Mouse (Mus musculus) limb, embryonic 14.5 days (tissue): ENCODE results near the gene Msmb. TPM values are rescaled to one million over a fixed set of nuclear protein-coding genes. Genes with fewer than 3 reads are reported as not detected.
"Not testable (repeated sequence)": the region's sequence is repeated elsewhere in the genome, so short reads cannot be mapped to it uniquely, and the experiment has no call there.

Source experiments
- ATAC-seq: fragments of 200-750 bp; cut with Nextera tagmentation; 2 replicates; pipeline ENCODE4 v1.8.0; 2017; ENCODE audit warnings: low read depth, moderate number of reproducible peaks, moderate TSS enrichment; ENCODE audit not compliant: low FRiP score
- DNase-seq: peaks from one replicate; pipeline ENCODE4 v3.0.0-alpha.2; 2015; ENCODE audit warnings: low spot score
- H3K27ac ChIP-seq: fragments of 300-500 bp; sonication (generic); replicated peaks from 2 replicates; pipeline ENCODE4 v1.5.1; 2014; ENCODE audit warnings: low read depth, mild to moderate bottlenecking, low read length, moderate library complexity, mixed read lengths
- H3K27me3 ChIP-seq: fragments of 300-500 bp; sonication (generic); 2 replicates; pipeline ENCODE4 v1.6.1; 2014; ENCODE audit warnings: low read length, mixed read lengths; ENCODE audit not compliant: control insufficient read depth, insufficient read depth
- H3K36me3 ChIP-seq: fragments of 300-500 bp; sonication (generic); 2 replicates; pipeline ENCODE4 v1.6.1; 2014; ENCODE audit warnings: mild to moderate bottlenecking, low read length, moderate library complexity, mixed read lengths; ENCODE audit not compliant: control insufficient read depth, insufficient read depth
- H3K4me1 ChIP-seq: fragments of 300-500 bp; sonication (generic); 2 replicates; pipeline ENCODE4 v1.6.1; 2014; ENCODE audit warnings: antibody characterized with exemption, low read length, mixed read lengths; ENCODE audit not compliant: control insufficient read depth, insufficient read depth
- H3K4me2 ChIP-seq: fragments of 300-500 bp; sonication (generic); replicated peaks from 2 replicates; pipeline ENCODE4 v1.6.1; 2014; ENCODE audit warnings: low read depth, mild to moderate bottlenecking, low read length, moderate library complexity; ENCODE audit not compliant: severe bottlenecking
- H3K4me3 ChIP-seq: fragments of 300-500 bp; sonication (generic); replicated peaks from 2 replicates; pipeline ENCODE4 v1.5.1; 2014; ENCODE audit warnings: low read length
- H3K9ac ChIP-seq: fragments of 300-500 bp; sonication (generic); 2 replicates; pipeline ENCODE4 v1.6.1; 2014; ENCODE audit warnings: mild to moderate bottlenecking, low read depth, low read length, moderate library complexity; ENCODE audit not compliant: severe bottlenecking
- H3K9me3 ChIP-seq: fragments of 300-500 bp; sonication (generic); 2 replicates; pipeline ENCODE4 v1.6.1; 2016; ENCODE audit warnings: low read length; ENCODE audit not compliant: control insufficient read depth
- POLR2A ChIP-seq: fragments of 200-500 bp; IDR thresholded peaks from 2 replicates; pipeline ENCODE4 v1.8.0; 2012; ENCODE audit warnings: inconsistent platforms, mild to moderate bottlenecking, moderate library complexity, borderline replicate concordance; ENCODE audit not compliant: insufficient read depth, insufficient read length; ENCODE audit errors: extremely low read depth
- WGBS: fragments of 180-500 bp; shearing (Covaris S2); extraction: QIAGEN DNeasy Blood & Tissue Kit; methylation state at CpG from one replicate; pipeline ENCODE4 v1.1.7; 2014; 5-methylcytosine and 5-hydroxymethylcytosine counted together
- polyA plus RNA-seq, 2 experiments: library from polyadenylated mRNA; depleted of rRNA in 1 of 2; stranded (reverse) in 1 of 2; unstranded in 1 of 2; fragments of >200 nt; fragmentation: Nextera tagmentation in 1 of 2; extraction: Ambion mirVana in 1 of 2; gene quantifications; 2 replicates each; pipeline versions ENCODE4 v1.2.1 to v1.2.3; 2012 to 2014

Msmb gene
- polyA plus RNA-seq, 2 experiments = not detected

- Histone ChIP-seq H3K9ac (no peak overlapping the region), H3K27ac (no peak overlapping the region)
- WGBS = 34% methylated on average over 11 of the region's 11 CpGs
Measured at GRCm38 (mm10) chr14:32120940-32121919, 20.6 kb upstream of the Msmb start.

GRCm38 (mm10) chr14:32121920-32122315 is 19.9 kb upstream of the Msmb start:
- WGBS = 55% methylated on average over 2 of the region's 2 CpGs
- Histone ChIP-seq H3K27ac (no peak overlapping the region), H3K9ac (no peak overlapping the region), H3K4me3 (no peak overlapping the region), H3K4me1 (peaks cover 7% of the 10 kb centered on the region; the same call in 1 of the 2 replicates), H3K9me3 (no peaks in the 10 kb centered on the region), H3K27me3 (no peaks in the 10 kb centered on the region), H3K36me3 (no peaks in the 10 kb centered on the region), H3K4me2 (no peak overlapping the region)
- no peak for TF ChIP-seq POLR2A
- DNase-seq (no peak), ATAC-seq (no peak)

More at GRCm38 (mm10) chr14:32120940-32121919, 20.6 kb upstream of the Msmb start:
- ATAC-seq = no peak
- H3K9me3 ChIP-seq = no peaks in the 10 kb centered on the region
- no peaks in the 10 kb centered on the region for H3K36me3 ChIP-seq
- peaks cover 7% of the 10 kb centered on the region; the same call in 1 of the 2 replicates for H3K4me1 ChIP-seq
- no peak for TF ChIP-seq POLR2A
- H3K4me3 ChIP-seq = no peak overlapping the region
- no peak for DNase-seq
- H3K4me2 ChIP-seq = no peak overlapping the region
- no peaks in the 10 kb centered on the region for H3K27me3 ChIP-seq

DNA sequence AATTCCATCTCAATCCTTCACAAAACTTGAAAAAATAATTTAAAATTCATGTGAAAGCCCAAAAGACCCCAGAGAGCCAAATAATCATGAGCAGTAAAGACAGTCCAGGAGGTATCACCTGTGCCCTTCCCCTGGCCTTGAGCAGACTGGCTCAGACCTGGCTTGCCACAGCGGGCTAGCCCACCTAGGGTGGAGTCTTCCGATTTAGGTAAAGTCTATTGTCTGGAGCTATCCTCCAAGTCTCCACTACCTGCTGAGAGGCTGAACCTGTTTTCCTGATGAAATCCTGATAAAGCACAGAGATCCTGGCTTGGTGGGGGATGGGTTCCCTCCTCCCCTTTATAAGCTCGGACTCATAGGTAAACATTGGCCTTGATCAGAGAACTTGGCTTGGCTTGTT is 17.6 kb upstream of the Msmb start:
- H3K4me1 ChIP-seq = peaks cover 7% of the 10 kb centered on the region; the same call in 1 of the 2 replicates
- DNase-seq (no peak), ATAC-seq (no peak)
- H3K27me3 ChIP-seq = no peaks in the 10 kb centered on the region
- 82% methylated on average over 3 of the region's 3 CpGs for WGBS
- H3K9ac ChIP-seq = no peak overlapping the region
- no peaks in the 10 kb centered on the region for H3K9me3 ChIP-seq
- no peak for TF ChIP-seq POLR2A
- H3K36me3 ChIP-seq = no peaks in the 10 kb centered on the region
- H3K27ac ChIP-seq = no peak overlapping the region
- no peak overlapping the region for H3K4me3 ChIP-seq
- no peak overlapping the region for H3K4me2 ChIP-seq

DNA sequence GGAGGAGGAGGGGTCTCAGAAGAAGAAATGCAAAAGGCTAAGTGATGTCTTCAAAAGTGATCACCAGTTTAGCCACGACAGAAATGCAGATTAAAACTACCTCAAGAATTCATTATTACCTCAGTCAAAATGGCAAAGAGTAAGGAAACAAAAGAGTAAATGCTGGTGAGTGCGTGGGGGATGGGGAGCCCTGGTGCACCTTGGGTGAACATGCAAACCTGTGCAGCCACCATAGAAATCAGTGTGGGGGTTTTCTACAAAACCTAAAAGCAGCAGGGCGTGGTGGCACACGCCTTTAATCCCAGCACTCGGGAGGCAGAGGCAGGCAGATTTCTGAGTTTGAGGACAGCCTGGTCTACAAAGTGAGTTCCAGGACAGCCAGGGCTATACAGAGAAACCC is 16.6 kb upstream of the Msmb start:
- not testable (repeated sequence) for H3K4me1 ChIP-seq, DNase-seq, H3K4me2 ChIP-seq, H3K9me3 ChIP-seq, ATAC-seq, H3K9ac ChIP-seq, H3K27ac ChIP-seq, H3K4me3 ChIP-seq, H3K27me3 ChIP-seq, H3K36me3 ChIP-seq
- 80% methylated on average over 5 of the region's 5 CpGs for WGBS

GRCm38 (mm10) chr14:32128409-32128808 is 13.4 kb upstream of the Msmb start:
- Histone ChIP-seq H3K27me3 (no peaks in the 10 kb centered on the region), H3K4me3 (no peak overlapping the region), H3K4me2 (no peak overlapping the region), H3K9me3 (no peaks in the 10 kb centered on the region), H3K36me3 (no peaks in the 10 kb centered on the region), H3K4me1 (no peaks in the 10 kb centered on the region), H3K9ac (no peak overlapping the region), H3K27ac (no peak overlapping the region)
- WGBS = 82% methylated on average over 5 of the region's 5 CpGs
- ATAC-seq = no peak
- DNase-seq = no peak
- TF ChIP-seq POLR2A = no peak
